Mouse (Mus musculus) heart, postnatal 0 days (tissue): Measurements from ENCODE around the gene Ap3d1.

Source experiments
- CTCF ChIP-seq: IDR thresholded peaks from 2 replicates; pipeline ENCODE4 v1.5.1; 2016; ENCODE audit warnings: antibody characterized with exemption, control low read depth, low read depth
- EP300 ChIP-seq: IDR thresholded peaks from 2 replicates; pipeline ENCODE4 v1.6.1; 2016; ENCODE audit warnings: antibody characterized with exemption, low read depth

DNA sequence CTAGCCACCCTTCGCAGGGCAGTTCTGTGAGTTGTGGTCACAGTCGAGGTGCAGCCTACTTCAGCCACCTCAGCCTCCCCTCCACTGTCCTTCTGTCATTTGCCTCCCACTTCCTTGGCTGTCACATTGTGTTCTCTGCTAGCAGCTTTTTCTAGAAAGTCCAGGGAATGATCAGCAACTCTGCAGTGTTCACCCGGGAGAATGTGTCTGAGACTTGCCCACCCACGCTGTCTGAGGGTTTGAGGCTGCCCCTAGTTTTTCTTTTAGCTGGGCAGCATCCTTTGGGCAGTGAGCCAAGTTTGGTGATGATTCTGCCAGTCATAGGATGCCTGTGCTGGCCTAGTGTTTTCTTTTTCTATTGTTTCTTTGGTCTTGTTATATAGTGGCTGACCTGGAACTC is 14.9 kb upstream of the Ap3d1 start:
- TF ChIP-seq CTCF (no peak), EP300 (no peak)
